Mouse (Mus musculus): ENCODE data around the gene Atp8a2.

Atp8a2 gene

GRCm38 (mm10) chr14:60196884-60197283 is at the start of gene Atp8a2:
Gene Atp8a2 (minus strand): TSS chr14:60197179.
- in situ Hi-C loops (cut with MboI, MseI): no loop called here

GRCm38 (mm10) chr14:60238551-60238950 is 41.6 kb upstream of the Atp8a2 start:
- in situ Hi-C loops (cut with MboI, MseI): loop anchor here in 1 of 2 experiments (10.0 kb wide), 1 partner anchor 946 kb away; no protein-coding TSS in a partner anchor

DNA sequence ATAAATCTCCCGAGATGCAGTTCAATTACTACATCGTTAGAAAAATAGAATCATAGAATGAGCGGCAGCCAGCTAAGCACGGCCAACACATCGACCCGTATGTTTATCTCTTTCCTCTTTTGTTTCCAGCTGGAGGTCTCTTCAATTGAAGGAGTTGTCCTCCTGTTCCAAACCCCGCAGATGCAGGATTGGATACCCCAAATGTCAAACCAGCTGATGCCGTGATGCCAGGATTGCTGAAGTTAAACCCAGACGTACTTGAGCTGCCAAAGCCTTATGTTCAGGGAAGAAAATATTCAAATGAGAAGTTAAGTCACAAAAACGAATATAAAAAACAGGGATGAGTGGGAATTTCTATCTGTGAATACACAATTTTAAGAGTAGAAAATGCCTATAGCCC is 22.9 kb upstream of the Atp8a2 start:
- in situ Hi-C loops (cut with MboI, MseI): loop anchor here in 1 of 2 experiments (10.0 kb wide), 1 partner anchor 125 kb away; no protein-coding TSS in a partner anchor

DNA sequence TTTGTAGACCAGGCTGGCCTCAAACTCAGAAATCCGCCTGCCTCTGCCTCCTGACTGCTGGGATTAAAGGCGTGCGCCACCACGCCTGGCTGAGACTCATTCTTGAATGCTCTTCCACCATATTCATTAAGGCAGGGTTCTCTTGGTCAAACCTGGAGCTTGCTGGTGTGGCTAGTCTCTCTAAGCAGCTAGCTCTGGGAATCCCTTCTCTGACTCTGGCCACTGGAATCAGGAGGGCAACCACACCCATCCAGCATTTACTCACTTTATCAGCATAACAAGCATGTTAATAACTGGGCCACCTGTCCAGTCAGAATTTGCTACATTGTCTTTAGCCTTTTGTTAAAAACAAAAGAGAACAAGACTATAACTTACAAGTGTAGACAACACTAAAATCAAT is 20.6 kb upstream of the Atp8a2 start:
- in situ Hi-C loops (cut with MboI, MseI): loop anchor here in 1 of 2 experiments (10.0 kb wide), 1 partner anchor 123 kb away; no protein-coding TSS in a partner anchor

DNA sequence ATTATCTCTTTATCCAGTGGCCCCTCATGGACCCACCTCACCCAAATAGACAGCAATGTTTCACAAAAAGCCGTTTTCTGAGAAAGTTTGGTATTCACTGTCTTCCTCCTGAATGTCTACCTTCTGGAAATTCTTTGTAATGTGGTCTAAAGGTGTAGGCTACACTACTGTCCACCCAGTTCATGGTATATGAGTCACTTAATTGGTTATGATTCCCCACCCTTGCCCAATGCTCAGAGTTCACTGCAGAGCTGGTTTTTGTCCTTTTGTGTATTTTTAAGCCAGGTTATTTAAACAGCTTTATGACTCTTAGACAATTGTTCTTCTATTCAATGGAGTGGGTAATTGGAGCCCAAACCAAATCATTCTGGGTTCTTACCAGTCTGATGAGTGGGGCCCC is 19.1 kb upstream of the Atp8a2 start:
- in situ Hi-C loops (cut with MboI, MseI): loop anchor here in 1 of 2 experiments (10.0 kb wide), 1 partner anchor 121 kb away; no protein-coding TSS in a partner anchor

GRCm38 (mm10) chr14:60215000-60215399 is 18.0 kb upstream of the Atp8a2 start:
- in situ Hi-C loops (cut with MboI, MseI): loop anchor here in 1 of 2 experiments (10.0 kb wide), 1 partner anchor 120 kb away; no protein-coding TSS in a partner anchor

- in situ Hi-C loops (cut with MboI, MseI): loop anchor here in 1 of 2 experiments (10.0 kb wide), 1 partner anchor 119 kb away; no protein-coding TSS in a partner anchor
Measured at GRCm38 (mm10) chr14:60214040-60214439, 17.1 kb upstream of the Atp8a2 start.

- in situ Hi-C loops (cut with MboI, MseI): no loop called here
Measured at GRCm38 (mm10) chr14:60209166-60209565, 12.2 kb upstream of the Atp8a2 start.

- in situ Hi-C loops (cut with MboI, MseI): loop anchor here in 1 of 2 experiments (5.0 kb wide), 1 partner anchor 53 kb away; no protein-coding TSS in a partner anchor
Measured at GRCm38 (mm10) chr14:60204993-60205392, 8.0 kb upstream of the Atp8a2 start.

DNA sequence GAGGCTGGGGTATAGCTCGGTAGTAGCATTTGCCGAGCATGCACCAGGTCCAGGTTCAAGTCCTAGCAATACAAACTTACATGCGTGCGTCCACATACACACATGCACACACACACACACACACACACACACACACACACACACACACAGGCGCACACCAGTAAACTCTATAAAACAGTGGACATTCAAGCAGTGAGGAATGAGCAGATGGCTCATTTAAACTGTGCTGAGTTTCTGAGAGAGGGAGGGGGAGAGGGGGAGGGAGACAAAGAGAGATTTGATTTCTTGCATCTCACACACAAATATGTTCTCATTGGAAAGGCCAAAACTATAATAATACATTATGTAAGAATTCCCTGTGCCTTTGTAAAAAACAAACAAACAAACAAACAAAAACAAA is 980 bp downstream of the Atp8a2 start:
- in situ Hi-C loops (cut with MboI, MseI): no loop called here

DNA sequence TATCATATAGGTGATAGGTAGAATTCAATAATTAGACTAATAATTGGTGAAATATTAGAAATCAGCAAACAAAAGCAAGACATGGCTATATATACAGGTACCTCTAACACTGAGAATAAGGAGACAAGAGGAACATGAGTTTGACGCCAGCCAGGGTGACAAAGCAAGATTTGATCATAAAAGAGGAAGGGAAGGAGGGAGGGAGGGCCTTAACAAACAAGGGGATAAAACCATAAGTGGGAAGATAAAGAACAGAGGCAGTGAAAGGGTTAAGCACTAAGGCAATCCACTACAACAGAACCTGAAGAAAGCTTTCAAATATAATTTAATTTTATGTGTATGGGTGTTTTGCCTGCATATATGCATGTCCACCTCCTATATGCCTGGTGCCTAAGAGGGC is 2.4 kb downstream of the Atp8a2 start:
- in situ Hi-C loops (cut with MboI, MseI): no loop called here

DNA sequence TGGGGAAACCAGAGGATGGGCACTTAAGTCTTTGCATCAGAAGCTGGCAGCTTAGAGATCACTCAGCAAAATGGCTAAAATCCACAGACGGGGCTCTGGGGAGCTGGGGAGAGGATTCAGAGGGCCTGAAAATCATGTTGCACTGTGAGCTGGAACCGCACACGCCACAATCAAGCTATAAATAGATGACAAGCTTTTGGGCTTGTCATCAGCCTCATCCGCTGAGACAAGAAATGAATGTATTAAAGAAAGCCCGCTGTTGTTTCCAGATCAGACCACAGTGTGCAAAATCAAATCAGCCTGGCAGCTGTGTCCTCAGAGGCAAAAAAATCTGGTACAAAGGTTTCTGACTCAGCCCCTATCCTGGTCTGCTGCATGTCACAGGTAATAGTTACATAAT is 7.2 kb downstream of the Atp8a2 start:
- in situ Hi-C loops (cut with MboI, MseI): loop anchor here in 1 of 2 experiments (10.0 kb wide), 1 partner anchor 1595 kb away; no protein-coding TSS in a partner anchor

- in situ Hi-C loops (cut with MboI, MseI): loop anchor here in 1 of 2 experiments (10.0 kb wide), 1 partner anchor 1594 kb away; no protein-coding TSS in a partner anchor
Measured at GRCm38 (mm10) chr14:60188201-60188825, 8.7 kb downstream of the Atp8a2 start.

- in situ Hi-C loops (cut with MboI, MseI): loop anchor here in 1 of 2 experiments (10.0 kb wide), 1 partner anchor 1587 kb away; no protein-coding TSS in a partner anchor
Measured at GRCm38 (mm10) chr14:60181306-60181705, 15.7 kb downstream of the Atp8a2 start.

GRCm38 (mm10) chr14:60178571-60178955 is 18.4 kb downstream of the Atp8a2 start:
- in situ Hi-C loops (cut with MboI, MseI): no loop called here

DNA sequence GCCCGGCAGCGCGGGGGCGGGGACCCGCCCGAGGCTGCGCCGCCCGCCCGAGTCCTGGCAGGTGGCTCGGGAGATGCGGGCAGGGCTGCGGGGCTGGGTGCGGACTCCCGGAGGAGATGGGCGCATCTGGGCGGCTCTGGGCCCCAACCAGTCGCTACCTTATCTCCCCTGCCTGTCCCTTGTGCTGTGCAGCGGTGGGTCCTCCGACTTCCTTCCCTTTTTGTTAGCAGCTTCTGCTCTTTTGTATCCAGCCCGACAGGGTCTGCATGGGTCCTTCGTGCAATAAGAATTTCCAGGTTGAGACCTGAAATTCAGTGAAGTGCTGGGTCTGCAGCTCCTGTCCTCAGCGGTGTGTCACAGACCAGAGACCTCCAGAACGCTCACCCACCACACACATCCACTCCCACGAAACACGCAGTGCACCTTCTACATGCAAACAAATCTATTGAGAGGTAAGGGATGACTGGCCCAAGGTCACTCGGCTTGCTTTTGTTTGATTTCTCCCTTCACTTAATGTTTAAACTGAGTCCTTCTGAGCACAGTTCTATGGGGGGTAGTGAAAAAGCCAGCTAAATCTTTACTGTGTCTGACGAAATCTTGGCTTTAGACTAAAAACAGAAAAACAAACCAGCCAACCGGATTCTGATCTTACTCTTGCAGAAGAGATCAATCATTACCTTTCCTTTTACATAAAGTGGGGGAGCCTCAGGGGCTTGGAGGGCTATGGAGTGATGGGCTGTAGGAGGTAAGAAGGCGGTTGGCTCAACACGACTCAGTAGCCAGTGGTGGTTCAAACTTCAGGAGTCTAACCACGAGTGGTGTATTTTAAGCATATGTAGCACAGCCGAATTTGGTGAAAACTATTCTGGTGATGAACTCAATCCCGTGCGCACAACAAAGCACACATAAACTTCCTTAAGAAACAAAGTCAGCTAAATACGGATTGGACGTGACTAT is 19.1 kb downstream of the Atp8a2 start:
- in situ Hi-C loops (cut with MboI, MseI): no loop called here

- in situ Hi-C loops (cut with MboI, MseI): no loop called here
Measured at GRCm38 (mm10) chr14:60176891-60177613, 19.9 kb downstream of the Atp8a2 start.

- in situ Hi-C loops (cut with MboI, MseI): no loop called here
Measured at GRCm38 (mm10) chr14:60176469-60176890, 20.5 kb downstream of the Atp8a2 start.

DNA sequence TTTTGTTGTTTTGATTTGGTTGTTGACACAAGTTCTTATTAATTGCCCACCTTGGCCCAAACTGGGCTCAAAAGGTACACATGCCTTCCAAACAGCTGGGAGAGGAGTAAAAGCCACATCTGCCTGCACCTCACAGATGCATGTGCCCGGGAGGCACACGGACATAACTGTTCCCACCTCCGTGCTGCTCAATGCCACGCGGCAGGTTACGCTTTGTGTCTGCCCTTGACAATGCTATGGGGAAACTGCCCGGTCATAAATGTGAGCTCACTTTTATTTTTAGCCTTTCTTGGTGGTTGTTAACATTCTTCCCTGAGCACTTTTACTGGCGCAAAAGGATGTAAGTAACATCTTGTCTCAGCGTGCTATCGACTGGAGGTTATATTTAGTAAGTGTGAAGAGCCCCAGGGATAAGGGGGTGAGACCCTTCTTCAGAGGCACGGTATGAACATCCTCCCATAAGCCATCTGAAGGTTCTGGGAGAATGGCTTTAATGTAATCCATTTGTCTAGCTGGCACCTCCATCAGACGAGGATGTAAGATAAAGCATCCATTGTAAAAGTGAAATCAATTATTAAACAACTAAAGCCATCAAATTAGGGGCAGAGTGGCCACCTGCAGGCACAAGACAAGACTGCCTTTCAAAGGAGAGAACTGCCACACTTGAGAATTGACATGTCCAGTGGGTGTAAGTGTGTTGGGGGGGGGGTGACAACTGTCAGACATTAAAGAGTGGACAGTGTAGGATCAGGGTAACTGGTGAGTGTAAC is 24.5 kb downstream of the Atp8a2 start:
- in situ Hi-C loops (cut with MboI, MseI): no loop called here

GRCm38 (mm10) chr14:60170845-60171610 is 26.0 kb downstream of the Atp8a2 start:
- in situ Hi-C loops (cut with MboI, MseI): no loop called here
